Mouse (Mus musculus) central nervous system, embryonic 11.5 days (tissue): ENCODE measurements around the gene Sun1. TPM values are rescaled to one million over a fixed set of nuclear protein-coding genes. Genes with fewer than 3 reads are reported as not detected.

Source experiments
- polyA plus RNA-seq: library from polyadenylated mRNA; depleted of rRNA; stranded (reverse); fragments of >200 nt; gene quantifications from 2 replicates; pipeline ENCODE4 v1.2.3, GENCODE M21; 2012; rRNA removed

The Sun1 gene
- 60.9 and 61.1 TPM in 2 replicates for polyA plus RNA-seq

GRCm38 (mm10) chr5:139199995-139200769, at the start of gene Sun1:
Gene Sun1, plus strand, starts transcription at chr5:139200637.

GRCm38 (mm10) chr5:139252081-139252909, 51.9 kb downstream of the Sun1 start, which contains the start of gene Get4:
Gene Get4, plus strand, starts transcription at chr5:139252324.

Other genes starting within 250 kb of the Sun1 start
- 8.2 and 14.5 TPM in 2 replicates for gene Pdgfa, start 203.3 kb upstream of the Sun1 start, polyA plus RNA-seq
- 21.4 and 22.8 TPM in 2 replicates for gene Prkar1b, start 50.6 kb upstream of the Sun1 start, polyA plus RNA-seq
- gene Dnaaf5, start 50.4 kb upstream of the Sun1 start, polyA plus RNA-seq, result 14.2 and 14.7 TPM in 2 replicates
- gene Get4, start 51.7 kb downstream of the Sun1 start, polyA plus RNA-seq, result 109 and 113 TPM in 2 replicates
- 2.2 and 3.6 TPM in 2 replicates for gene Adap1, start 125.0 kb downstream of the Sun1 start, polyA plus RNA-seq
- 100 and 138 TPM in 2 replicates for gene Cox19, start 150.8 kb downstream of the Sun1 start, polyA plus RNA-seq
- 0.05 and 0.24 TPM in 2 replicates for gene Cyp2w1, start 152.0 kb downstream of the Sun1 start, polyA plus RNA-seq
- 2.0 and 2.7 TPM in 2 replicates for gene Gpr146, start 177.1 kb downstream of the Sun1 start, polyA plus RNA-seq
- gene C130050O18Rik, start 204.6 kb downstream of the Sun1 start, polyA plus RNA-seq, result 0.13 and 0.30 TPM in 2 replicates
- gene Gper1, start 222.5 kb downstream of the Sun1 start, polyA plus RNA-seq, result 0.66 and 0.89 TPM in 2 replicates